Mouse (Mus musculus): ENCODE results near the gene Tmcc3.

Gene Tmcc3

DNA sequence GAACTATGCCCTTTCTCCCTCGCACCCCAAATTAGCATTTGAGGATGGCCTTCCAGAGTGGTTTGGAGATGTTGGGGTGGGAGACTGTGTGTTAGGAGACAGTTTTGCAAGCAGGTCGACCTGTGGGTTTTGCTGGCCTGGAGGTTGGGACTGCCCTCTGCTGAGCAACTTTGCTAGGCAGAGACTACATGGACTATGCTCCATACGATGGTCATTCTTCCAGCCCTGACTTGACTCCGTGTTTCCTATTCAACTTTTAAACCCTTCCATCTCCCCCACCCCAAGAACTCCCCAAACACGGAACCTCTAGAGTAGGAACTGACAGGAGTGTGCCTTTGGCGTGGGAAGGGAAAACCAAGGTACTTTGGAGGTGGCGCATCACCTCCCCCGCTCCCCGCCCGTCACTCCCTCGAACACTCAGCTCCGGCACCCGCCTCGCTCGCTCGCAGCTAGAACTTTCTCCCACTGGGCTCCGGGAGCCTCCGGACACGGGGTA is at the start of gene Tmcc3:
Gene Tmcc3, plus strand, starts transcription at position 439 of the 496 bp plus-strand sequence.
- DNase-seq: no peak

DNA sequence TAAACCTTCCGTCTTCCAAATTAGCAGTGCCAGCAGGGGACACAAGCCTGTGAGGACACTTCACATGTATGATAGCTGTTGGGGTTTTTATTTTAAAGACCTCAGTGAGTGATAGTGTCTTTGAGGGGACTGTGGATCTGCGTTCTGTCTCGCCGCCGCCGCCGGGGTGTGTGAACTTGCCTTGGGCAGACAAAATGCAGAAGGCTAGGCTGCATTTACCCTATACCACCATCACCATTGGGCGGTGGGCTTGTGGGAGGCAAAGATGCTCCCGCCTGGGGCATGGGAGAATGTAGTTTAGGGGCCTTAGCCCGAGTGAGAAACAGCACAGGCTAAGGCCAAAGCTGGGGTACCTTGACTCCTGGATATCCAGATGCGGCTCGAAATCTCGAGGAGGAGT is 49.1 kb upstream of the Tmcc3 start:
- no peak for DNase-seq

DNA sequence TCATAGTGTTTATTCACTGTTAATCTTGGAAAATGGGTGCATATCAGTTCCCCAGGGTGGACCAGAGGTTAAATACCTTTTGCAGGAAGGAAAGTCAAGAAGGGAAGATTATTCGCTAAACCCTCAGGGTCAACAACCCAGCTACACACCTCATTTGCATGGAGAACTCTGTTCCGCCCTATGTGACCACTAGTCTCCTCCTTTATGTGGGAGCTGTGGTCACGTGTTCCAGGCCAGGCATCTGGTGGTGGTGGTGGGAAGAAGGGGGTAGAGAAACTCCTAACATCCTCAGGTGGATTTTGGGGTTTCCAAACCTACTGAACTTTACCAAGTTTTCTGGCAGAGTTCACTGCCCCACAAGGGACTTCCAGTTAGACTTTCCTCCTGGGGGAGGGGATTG is 48.5 kb upstream of the Tmcc3 start:
- no peak for DNase-seq

DNA sequence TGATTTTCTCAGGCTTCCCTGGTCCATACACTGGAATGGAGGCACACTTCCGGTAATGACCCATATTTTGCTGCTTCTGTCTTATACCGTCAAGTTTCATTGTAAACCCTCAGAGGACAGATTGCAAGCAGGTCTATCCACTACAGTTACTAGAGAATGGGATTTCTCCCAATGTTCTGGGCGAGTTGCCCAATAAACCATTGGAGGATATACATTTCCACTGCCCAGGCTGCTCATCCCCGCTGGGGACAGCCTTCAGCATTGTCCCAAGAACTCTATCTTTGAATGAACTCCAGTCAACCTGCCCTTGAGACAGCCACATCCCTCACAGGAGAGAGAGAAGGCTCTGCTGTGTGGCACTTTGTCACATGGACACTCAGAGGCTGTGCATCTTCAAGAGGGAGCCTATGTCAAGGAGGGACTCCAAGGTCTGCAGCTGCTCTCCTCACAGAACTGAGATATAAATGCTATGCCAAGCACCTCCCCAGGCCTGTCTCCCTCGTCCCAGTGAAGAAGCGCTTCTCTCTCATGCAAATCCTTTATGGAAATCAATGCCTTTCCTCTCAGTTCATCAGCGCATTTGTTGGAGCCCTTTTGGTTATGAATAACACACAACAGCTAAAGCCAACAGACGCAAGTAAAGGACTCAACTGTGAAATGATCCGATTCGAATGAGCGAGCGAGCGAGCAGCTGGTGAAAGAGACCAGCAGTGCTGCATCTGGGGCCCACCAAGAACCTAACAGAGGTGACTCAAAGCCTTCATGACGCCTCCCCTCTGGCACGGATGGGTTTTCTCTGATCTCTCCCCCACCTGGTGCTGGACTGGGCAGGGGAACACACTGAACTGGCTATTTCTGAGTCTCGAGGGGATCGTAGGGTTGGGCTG is 45.9 kb upstream of the Tmcc3 start:
- no peak for DNase-seq

DNA sequence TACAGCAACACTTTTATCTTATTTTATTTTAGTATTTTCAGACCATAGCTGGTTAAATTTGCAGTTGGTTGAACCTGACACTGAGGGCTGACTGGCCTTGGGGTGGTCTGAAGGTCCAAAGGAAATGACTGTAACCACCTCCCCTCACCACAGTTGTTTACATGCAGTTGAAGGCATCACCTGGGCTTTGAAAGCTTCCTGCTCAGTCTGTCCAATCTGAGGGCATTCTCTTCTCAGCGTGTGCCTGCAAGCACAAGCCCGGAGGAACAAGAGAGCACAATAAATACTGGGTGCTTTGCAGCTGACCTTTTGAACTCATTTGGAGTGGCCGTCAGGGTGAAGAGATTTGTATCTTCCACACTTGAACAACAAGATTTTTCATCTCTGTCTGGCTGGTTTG is 36.4 kb upstream of the Tmcc3 start:
- DNase-seq: no peak

DNA sequence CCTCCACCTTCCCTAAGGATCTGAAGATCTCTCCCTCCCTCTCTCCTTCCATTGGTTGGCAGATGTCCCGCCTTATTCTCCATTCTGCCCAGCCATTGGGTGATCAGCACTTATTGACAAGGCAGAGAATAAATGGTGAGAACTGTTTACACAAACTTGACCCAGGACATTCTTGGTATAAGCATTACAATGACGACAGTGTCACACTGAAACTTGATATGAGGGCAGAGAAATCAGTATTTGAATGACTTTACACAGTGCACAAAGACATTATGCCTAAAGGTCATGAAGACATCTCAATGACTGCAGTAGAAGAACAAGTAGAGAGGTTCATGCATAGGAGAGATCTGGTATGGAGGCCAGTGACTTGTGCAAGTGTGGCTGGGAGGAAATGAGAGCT is 35.2 kb upstream of the Tmcc3 start:
- no peak for DNase-seq

DNA sequence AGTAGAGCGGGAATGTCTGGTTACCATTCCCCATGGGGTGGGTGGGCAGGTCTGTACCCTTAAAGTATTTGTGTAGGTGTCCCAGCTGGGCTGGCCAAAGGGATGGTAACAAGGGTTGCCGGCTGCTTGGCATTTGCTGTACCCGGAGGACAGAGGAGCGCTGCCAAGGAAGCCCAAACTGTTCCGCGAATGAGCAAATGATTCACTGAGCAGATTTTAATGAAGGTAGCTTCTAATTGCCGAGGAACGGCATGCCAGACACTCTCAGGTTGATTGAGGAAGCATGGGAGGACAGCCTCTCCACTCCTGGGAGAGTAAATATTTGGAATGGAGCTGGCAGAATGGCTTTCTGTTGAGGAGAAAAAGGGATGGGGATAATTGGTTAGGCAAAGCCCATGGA is 29.6 kb upstream of the Tmcc3 start:
- DNase-seq: peak; percentile 12

DNA sequence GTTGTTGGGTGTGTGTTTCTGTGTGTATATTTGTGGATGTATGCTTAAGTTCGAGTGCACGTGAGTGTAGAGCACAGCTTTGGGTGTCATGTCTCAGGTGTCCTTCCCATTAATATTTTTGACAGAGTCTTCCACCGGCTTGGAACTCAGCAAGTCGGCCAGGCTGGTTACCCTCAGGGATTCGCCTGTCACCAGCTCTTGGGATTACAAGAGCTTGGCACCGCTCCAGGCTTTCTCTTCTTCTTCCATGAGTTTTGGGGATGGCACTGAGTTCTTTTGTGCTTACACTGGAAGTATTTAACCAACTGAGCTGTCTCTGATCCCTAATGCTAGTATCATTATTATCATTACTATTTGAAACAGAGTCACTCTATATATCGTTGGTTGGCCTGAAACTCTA is 29.0 kb upstream of the Tmcc3 start:
- no peak for DNase-seq

DNA sequence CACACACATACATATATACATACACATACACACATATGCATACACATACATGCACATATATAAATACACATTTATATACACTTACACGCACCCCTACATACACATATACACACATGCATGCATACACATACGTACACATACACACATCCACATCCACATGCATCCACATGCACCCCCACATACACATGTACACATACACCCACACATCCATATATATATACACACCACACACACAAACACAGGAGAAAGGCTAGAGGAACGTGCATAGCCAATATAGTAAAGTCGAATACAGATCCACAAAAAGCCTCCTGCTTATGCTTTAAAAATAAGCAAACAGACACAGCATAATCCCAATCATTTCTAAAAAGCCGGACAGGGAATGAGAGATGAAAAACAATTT is 17.3 kb upstream of the Tmcc3 start:
- DNase-seq: no peak

DNA sequence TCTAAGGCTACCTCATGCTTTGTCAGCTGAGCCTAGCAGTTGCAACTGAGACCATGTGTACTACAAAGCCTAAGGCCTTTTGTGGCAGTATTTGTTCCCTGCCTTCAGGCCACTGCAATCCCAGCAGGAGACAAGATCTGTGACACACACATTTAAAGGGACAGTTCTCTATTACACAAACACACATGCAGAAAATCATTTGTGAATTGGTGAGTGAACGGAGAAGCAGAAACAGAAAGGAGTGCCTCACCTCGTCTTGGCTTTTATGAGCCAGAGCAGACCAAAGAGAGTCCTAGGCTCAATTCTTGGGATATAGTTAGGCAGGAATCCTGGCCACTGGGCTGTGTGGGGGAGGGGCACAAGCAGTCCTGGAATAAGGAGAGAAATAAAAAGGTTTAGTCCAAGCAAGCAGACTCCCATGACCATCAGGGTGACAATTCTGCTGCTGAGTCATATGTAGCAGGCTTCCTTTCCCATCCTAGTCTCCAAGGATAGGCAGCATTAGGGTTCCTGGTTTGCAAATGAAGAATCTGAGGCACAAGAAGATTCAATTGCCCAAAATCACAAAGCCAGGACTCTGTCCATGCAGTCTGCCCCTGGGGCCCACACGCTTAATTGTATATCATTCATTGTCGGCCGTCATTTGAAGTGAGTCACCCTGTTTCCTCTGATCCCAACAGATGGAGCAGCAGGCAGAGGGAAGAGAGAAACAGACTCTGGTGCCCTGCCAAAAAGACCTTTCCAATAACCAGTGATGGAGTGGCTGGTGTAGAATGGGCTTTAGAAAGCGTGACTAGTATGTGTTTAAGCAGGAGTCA is 16.6 kb upstream of the Tmcc3 start:
- DNase-seq: no peak

DNA sequence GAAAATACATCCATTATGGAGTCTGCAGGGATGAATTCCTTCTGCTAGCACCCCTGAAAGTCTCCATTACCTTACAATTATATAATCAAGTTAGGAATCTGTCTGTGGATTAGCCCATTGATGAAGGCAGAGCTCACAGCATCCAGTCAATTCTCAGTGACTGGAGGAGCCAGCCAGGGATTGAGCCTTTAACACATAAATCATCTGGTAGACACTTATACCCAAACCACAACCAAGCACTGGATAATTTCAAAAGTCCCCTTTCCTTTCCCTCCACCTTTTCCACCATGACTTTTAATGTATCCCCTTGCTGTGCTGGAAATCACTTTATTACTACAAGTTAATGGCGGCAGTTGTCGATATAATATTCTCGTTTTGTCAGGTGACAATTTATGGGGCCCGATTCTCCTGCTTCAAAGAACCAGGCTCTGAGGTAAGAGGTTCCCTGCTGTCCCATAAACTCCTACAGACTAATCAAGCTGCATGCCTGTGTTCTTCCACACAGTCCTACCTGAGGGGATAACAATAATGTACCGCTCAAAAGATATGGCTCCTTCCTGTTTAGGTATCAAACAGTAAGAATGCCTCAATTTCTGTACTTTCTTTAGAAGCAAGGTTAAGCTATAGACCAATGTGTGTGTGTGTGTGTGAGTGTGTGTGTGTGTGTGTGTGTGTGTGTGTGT is 15.7 kb upstream of the Tmcc3 start:
- DNase-seq: no peak

DNA sequence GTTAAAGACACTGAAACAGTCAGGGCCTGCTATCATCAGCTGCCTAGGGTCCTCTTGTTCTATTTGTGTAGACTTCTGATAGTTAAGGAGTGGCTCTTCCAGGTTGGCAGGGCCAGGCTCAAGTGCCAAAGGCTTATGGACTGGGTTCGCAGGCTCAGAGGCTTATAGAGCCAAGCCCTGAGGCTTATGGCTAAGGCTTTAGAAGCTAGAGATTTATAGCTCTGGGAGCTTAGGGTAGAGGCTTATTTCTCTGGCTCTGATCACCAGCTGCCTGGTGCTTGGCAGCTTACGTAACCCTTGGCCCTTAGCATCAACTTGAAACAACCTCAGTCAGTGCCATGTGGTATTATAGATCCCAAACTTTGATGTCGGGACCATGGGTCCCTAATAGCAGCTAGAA is 13.3 kb upstream of the Tmcc3 start, which contains the start of gene Gm4792:
Gene Gm4792, minus strand, starts transcription at position 233 of the 400 bp plus-strand sequence.
- no peak for DNase-seq

DNA sequence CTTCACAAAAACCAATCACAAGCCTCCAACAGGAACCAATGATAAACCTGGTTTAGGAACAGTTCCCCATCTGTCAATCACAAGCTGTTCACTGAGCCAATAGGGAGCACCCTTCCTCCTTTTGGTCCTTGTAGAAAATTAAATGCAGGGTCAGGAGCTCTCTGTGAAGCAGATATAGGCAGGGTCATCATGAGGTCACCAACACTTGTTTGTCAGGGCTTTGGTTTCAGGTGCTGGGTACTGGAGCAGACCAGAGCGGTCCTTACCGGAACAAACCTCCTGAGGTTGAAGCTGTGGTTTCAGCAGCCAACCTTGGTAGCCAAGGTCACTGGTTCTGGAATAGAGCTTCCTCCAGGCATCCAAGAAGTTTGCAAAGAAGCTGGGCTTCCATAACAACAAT is 12.4 kb upstream of the Tmcc3 start:
- no peak for DNase-seq

DNA sequence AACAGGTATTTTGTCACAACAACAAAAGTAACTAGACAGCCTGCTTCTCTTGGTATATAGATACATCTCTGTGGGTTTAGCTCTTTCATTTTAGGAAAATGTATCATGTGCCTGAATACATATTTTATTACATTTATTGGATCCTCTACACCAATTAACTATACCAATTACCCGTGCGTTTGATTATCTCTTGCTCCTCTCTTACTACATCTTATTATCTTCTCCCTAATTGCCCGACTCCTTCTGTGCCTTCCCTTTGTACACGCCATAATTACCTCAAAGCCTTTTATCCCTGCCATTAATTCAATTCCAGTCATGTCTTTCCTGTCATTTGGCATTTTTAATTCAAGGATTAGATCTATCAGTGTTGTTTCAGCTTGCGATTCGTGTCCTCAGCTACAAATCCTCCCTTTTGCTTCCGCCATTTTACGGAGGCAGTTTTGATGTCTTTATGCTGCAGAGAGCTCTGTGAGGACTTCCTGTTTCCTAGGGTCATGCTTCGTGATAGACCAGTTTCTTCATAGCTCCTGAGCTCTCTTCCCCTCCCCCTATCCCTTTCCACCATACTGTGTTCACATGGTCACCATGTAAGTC is 7.6 kb upstream of the Tmcc3 start:
- DNase-seq: no peak

DNA sequence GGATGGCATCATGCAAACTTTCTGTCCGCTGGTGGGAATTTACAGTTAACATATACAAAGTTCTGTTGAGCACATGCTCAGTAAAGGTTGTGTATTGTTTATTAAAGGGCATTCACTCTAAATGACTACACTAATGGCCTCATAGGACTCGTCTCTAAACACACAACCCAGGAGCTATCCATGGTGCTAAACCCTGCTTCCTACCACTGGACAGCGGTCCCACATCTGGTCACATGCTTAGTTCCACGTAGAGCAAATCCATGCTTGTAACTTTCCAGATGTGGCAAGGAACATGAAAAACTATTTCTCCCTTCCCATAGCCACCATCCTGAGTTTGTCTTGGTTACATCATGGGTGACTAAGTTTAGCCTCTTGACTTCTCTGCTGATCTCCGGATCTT is 6.2 kb upstream of the Tmcc3 start:
- DNase-seq: no peak

DNA sequence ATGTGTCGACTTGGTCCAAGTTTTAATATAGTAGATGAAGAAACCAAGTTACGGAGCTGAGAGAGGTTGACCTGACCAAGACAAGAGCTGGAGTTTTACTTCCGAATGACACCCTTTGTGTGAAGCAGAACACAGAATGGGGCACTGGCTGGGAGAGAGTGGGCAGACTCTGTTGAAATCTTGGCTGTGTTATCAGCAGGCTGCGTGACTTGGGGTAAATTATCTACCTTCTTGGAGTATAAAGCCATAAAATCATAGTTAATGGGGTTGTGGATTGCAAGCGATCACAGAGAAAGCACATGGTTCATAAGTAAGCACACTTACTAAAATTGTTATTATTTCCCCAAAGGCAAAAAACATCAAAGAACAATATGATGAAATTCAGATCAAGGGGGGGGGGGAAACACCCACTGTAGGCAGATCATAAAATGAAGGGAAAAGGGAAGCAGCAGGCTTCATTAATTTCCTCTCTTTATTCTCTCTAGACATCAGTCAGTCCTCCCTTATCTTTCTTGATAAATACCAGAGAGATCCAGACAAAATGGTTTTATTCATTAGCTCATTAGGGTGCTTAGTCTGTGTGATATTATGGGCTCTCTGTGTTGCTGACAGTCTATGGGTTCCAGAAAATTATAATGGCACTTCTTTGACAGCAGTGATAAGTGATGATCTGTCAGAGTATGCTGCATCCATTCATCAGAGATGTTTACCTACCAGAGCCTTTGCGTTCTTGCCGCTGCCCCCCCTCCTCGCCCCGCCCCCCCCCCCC is 1.1 kb upstream of the Tmcc3 start:
- DNase-seq: no peak

DNA sequence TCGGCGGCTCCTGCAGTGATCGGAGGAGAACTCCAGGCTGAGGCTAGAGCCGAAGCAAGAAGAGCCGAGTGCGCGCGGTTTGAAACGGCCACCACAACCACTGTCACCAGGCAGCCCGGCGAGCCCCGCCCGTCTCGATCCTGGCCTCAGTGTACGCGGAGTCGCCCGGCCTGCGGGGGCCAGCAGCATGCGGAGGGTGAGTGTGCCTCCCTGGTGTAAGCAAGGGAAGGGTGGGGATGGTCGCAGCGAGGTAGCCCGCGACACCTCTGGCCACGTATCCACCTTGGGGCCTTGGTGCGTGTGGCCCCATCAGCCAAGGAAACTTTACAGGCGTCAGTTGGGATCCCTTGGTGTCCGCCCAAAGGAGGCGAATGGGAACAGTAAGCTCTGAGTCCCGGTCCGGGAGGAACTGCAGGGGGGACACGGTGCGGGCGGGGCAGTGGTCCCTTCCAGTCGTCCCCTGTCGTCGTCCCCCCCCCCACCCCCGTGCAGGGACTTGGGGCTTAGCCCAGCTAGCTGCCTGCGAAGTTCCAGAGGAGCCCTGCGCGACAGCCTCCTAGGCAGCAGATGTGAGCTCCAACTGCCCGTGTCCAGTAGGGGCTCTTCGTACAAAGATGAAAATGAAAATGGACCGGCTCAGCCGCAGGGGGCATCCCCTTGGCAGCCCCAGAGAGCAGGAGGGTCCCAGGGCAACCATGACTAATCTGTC is 412 bp downstream of the Tmcc3 start:
- DNase-seq: no peak

DNA sequence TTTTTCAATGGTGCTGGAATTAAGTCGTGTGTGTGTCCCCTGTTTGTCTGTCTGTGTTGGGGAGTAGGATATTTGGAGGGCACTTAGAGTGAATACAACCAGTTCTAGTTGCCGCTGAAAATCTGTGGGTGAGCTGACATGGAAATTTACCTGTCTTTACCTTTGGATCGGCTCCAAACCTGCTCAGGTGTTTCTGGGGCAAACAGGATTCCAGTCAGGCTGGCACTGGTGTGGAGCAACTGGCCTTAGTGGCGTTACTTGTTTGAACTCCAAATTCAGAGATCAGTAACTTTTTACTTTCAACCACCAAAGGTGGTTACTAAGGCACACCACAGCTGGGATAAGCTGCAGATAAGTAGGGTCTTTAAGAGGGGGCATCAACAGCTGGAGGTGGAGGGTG is 1.4 kb downstream of the Tmcc3 start:
- no peak for DNase-seq

DNA sequence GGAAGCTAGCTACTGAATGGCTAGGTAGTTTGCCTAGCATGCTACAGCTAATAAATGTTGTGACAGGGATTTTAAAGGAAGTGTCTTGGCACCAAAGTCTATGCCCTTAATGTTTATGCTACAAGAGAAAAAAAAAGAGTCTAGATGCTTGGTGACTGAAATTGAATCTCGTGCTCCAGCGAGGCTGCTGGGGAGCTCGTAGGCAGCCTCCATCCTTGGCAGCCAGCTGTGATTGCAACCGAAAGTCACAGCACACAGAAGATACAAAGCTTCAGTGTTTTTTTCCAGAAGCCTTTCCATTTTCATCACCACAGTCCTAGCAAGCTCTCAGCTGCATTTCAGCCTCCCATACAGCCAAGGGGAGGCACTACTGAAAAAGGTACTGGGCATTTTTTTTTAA is 6.8 kb downstream of the Tmcc3 start:
- peak; percentile 29 for DNase-seq

DNA sequence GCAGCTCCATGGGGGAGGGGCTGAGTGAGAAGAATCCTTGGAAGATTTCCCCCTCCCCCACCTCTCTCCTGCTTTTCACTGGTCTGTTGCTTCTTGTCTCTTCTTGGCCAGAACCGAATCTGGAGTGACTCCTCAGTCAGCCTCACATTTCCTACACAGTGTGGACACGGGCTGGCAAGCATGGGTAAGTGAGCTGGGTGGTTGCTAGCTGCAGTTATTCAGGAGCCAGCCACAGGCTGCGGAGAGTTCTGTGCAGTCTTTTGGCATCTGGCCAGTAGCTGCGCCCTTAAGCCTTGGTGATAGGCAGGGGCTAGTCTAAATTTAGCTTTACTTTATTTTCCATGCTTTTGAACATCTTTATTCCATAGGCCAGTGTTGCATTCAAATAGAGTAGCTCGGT is 18.2 kb downstream of the Tmcc3 start:
- DNase-seq: no peak

DNA sequence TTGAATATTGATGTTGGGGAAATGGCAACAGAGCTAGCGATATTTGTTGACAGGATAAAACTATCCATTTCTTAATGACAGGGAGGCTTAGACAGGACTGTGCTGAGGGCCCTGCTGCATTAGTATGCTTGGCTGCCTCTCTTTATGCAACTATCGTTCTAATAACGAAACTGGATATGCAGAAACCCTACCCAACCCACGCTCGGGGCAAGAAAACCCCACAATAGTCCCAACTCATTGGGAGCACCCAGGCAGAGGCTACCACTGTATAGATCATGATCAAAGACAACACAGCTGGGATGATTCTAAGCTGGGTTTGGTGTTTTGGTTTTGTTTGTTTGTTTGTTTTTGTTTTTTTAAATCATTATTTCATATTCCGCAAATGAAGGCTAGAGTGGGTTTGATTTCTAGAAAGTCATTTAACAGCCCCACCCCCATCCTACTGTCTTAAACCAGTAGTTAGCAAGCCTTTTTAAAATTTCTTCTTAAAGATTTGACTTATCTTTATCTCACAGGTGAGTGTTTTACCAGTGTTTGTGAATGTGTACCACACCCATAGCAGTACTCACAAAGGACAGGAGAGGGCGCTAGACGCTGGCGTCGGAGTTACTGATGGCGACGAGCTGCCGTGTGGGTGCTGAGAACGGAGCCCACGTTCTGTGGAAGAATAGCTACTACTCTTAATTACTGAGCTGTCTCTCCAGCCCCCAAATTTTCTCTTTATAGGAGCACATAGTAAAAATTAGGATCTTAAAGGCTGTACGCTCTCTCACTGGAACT is 20.8 kb downstream of the Tmcc3 start:
- DNase-seq: no peak
